Mouse (Mus musculus) heart, adult 2 months (tissue): ENCODE measurements around the gene Rin3. TPM values are rescaled to one million over a fixed set of nuclear protein-coding genes. Genes with fewer than 3 reads are reported as not detected.
A peak's percentile ranks its signal among the peaks of the same experiment; 100 is the strongest.

Experiments used
- DNase-seq, 2 experiments: peaks; one replicate each; pipeline ENCODE4 v3.0.0; 2021
- H3K27ac ChIP-seq: fragments of 200-600 bp; 2 replicates; pipeline ENCODE4 v1.8.1; 2022
- H3K27me3 ChIP-seq: fragments of 200-500 bp; 2 replicates; pipeline ENCODE4 v1.6.1; 2012; ENCODE audit warnings: mild to moderate bottlenecking, low read length, inconsistent platforms, mixed read lengths; ENCODE audit not compliant: control insufficient read depth, insufficient read depth
- H3K36me3 ChIP-seq: fragments of 200-500 bp; 2 replicates; pipeline ENCODE4 v1.6.1; 2012; ENCODE audit warnings: low read length, inconsistent platforms; ENCODE audit not compliant: control insufficient read depth, insufficient read depth
- H3K4me1 ChIP-seq: fragments of 200-500 bp; 2 replicates; pipeline ENCODE4 v1.6.1; 2011; ENCODE audit warnings: low read length; ENCODE audit not compliant: control insufficient read depth, insufficient read depth
- H3K4me3 ChIP-seq: fragments of 200-600 bp; 2 replicates; pipeline ENCODE4 v1.8.1; 2022
- H3K79me2 ChIP-seq: fragments of 200-500 bp; replicated peaks from 2 replicates; pipeline ENCODE4 v1.6.1; 2012; ENCODE audit warnings: mild to moderate bottlenecking, inconsistent platforms, low read length, moderate library complexity, mixed read lengths; ENCODE audit not compliant: control insufficient read depth, insufficient read depth
- H3K9ac ChIP-seq: fragments of 200-500 bp; 2 replicates; pipeline ENCODE4 v1.6.1; 2012; ENCODE audit warnings: low read depth, mild to moderate bottlenecking, control low read depth, inconsistent platforms, low read length, mixed read lengths
- CTCF ChIP-seq: fragments of 200-600 bp; IDR thresholded peaks from 2 replicates; pipeline ENCODE4 v1.8.1; 2022; ENCODE audit warnings: antibody characterized with exemption, mild to moderate bottlenecking, moderate library complexity
- EP300 ChIP-seq: fragments of 200-500 bp; IDR thresholded peaks from 2 replicates; pipeline ENCODE4 v1.6.1; 2011; ENCODE audit warnings: low read depth, low read length, control low read depth; ENCODE audit not compliant: insufficient read depth
- POLR2A ChIP-seq: fragments of 200-500 bp; IDR thresholded peaks from 2 replicates; pipeline ENCODE4 v1.6.1; 2011; ENCODE audit warnings: mild to moderate bottlenecking, low read depth, low read length, control low read depth; ENCODE audit not compliant: insufficient read depth
- WGBS: fragments of 180-500 bp; shearing (Covaris S2); methylation state at CpG from one replicate; pipeline ENCODE4 v1.1.7; 2018; 5-methylcytosine and 5-hydroxymethylcytosine counted together
- intact Hi-C: fragments of 180-260 bp; cut with DNase I; formaldehyde crosslinking; loops from one replicate; pipeline ENCODE4 v1.15.1; 2025
- polyA plus RNA-seq: library from polyadenylated mRNA; depleted of rRNA; stranded (reverse); fragments of >200 nt; gene quantifications from 2 replicates; pipeline ENCODE4 v1.2.3, GENCODE M21; 2012
- total RNA-seq, 2 experiments: library from RNA; stranded (reverse); gene quantifications; 2 replicates each; pipeline ENCODE4 v1.2.3; 2021

Gene Rin3
- total and polyA plus RNA-seq, 3 experiments = 10.3 to 25.3 (median 14.7) TPM

DNA sequence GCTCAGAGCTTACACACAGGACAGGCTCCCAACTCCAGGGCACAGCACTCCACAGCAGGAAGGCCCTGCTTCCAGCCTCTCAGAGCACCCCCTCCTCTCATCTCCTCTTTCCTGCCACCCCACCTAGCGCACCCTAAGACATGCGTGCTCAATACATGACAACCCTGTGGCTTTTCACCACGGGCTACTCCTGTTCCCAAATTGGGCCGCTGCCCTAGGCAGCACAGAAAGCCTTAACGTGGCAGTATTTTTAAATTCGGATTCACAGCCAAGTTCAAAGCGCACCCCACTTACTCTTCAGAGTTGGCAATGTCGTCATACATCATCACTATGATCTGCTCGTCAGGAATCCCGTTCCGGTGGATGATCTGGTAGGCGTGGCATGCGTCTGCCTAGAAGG, 130.3 kb downstream of the Rin3 start:
- TF ChIP-seq EP300 (no peak), CTCF (no peak), POLR2A (no peak)
- H3K4me3 ChIP-seq = no peak overlapping the region
- H3K27me3 ChIP-seq = no peaks in the 10 kb centered on the region
- DNase-seq = peak in 1 of 2 experiments; percentile 15
- peaks cover 5% of the 10 kb centered on the region for H3K36me3 ChIP-seq
- H3K79me2 ChIP-seq = no peaks in the 10 kb centered on the region
- WGBS = 63% methylated on average over 13 of the region's 13 CpGs
- peaks cover 8% of the 10 kb centered on the region for H3K4me1 ChIP-seq
- intact Hi-C loops = loop anchor here (10.0 kb wide), 1 partner anchor 172 kb away; no protein-coding TSS in a partner anchor
- no peak overlapping the region for H3K9ac ChIP-seq
- H3K27ac ChIP-seq = no peak overlapping the region

GRCm38 (mm10) chr12:102414686-102415085, 131.8 kb downstream of the Rin3 start:
- Histone ChIP-seq H3K4me3 (no peak overlapping the region), H3K4me1 (peaks cover 8% of the 10 kb centered on the region), H3K27me3 (no peaks in the 10 kb centered on the region), H3K36me3 (peaks cover 5% of the 10 kb centered on the region), H3K9ac (no peak overlapping the region), H3K79me2 (no peaks in the 10 kb centered on the region), H3K27ac (no peak overlapping the region)
- no peak for TF ChIP-seq EP300
- TF ChIP-seq POLR2A = no peak
- no peak for TF ChIP-seq CTCF
- intact Hi-C loops = loop anchor here (5.0 to 10.0 kb wide), 2 partner anchors 38 to 170 kb away; no protein-coding TSS in a partner anchor
- WGBS = 87% methylated on average over 6 of the region's 6 CpGs
- DNase-seq = peak in 1 of 2 experiments; percentile 14

DNA sequence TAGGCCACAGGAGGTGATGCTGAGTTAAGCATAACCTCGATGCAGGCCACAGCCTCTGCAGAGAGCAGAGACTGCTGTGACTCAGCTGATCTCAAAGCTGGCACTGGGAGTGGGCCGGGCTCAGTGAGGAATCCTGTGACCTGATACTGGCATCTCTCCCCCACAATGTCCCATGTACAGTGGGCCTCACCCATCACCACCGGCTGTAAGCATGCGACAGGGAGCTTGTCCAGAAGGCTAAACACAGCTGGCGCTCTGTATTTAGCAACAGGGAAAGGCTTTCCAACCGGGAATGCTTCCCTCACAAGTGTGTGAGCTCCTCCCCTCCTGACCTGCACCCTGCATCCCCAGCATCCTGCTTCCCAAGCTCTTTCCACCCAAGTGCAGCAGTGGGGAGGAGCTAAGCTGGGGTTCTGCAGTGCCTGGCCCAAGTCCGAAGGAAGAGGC, 133.6 kb downstream of the Rin3 start:
- WGBS = 14% methylated on average over 7 of the region's 7 CpGs
- Histone ChIP-seq H3K27ac (peak overlapping the region; percentile 72), H3K4me1 (peaks cover 11% of the 10 kb centered on the region), H3K79me2 (no peaks in the 10 kb centered on the region), H3K9ac (no peak overlapping the region), H3K36me3 (peaks cover 5% of the 10 kb centered on the region), H3K27me3 (no peaks in the 10 kb centered on the region), H3K4me3 (no peak overlapping the region)
- intact Hi-C loops = loop anchor here (5.0 to 10.0 kb wide), 2 partner anchors 36 to 168 kb away; no protein-coding TSS in a partner anchor
- TF ChIP-seq CTCF (no peak; the same call in 1 of the 2 replicates), POLR2A (0 out of 2 replicates have a peak, but pooled peaks have one; percentile 19), EP300 (peak; percentile 99)
- DNase-seq = peak; percentile 66 to 82

DNA sequence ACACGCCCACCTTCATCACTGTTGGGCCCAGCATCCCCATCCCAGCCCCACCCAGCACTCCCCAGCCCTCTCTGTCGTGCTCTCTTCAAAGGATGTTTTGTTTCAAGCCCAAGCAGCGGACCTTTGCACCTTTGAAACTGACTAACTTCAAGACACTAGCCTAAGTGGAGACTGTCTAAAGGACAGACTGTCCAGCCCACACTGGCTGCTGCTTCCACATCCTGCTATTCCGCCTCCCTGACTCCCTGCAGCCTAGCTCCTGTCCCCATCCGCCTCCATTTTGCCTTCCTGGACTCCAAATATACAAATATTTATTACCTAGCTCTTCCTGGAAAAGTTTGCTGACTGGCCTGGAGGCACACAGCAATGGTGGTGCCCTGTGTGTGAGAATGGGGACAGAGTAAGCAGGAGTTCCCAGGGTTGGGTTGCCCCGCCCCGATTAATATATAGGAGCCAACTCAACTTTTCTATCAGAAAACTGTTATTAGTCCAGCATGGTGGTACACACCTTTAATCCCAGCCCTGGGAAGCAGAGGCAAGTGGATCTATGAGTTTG, 134.2 kb downstream of the Rin3 start:
- no peak overlapping the region for H3K9ac ChIP-seq
- 80% methylated on average over 7 of the region's 7 CpGs for WGBS
- peaks cover 5% of the 10 kb centered on the region for H3K36me3 ChIP-seq
- no peaks in the 10 kb centered on the region for H3K79me2 ChIP-seq
- peak overlapping the region; percentile 72 for H3K27ac ChIP-seq
- peak in 1 of 2 experiments; percentile 19 for DNase-seq
- peaks cover 14% of the 10 kb centered on the region for H3K4me1 ChIP-seq
- H3K27me3 ChIP-seq = no peaks in the 10 kb centered on the region
- TF ChIP-seq EP300 (no peak), POLR2A (no peak)
- H3K4me3 ChIP-seq = no peak overlapping the region
- intact Hi-C loops = loop anchor here (5.0 to 10.0 kb wide), 2 partner anchors 35 to 168 kb away; no protein-coding TSS in a partner anchor

- DNase-seq = peak in 1 of 2 experiments; percentile 24
- TF ChIP-seq EP300 (no peak), POLR2A (no peak), CTCF (no peak)
- Histone ChIP-seq H3K36me3 (peaks cover 5% of the 10 kb centered on the region), H3K9ac (no peak overlapping the region), H3K27me3 (no peaks in the 10 kb centered on the region), H3K4me1 (peaks cover 14% of the 10 kb centered on the region), H3K4me3 (no peak overlapping the region), H3K79me2 (no peaks in the 10 kb centered on the region), H3K27ac (peak overlapping the region; percentile 72)
- 81% methylated on average over 6 of the region's 6 CpGs for WGBS
- intact Hi-C loops = loop anchor here (1.0 to 10.0 kb wide), 3 partner anchors 23 to 167 kb away; no protein-coding TSS in a partner anchor
Measured at GRCm38 (mm10) chr12:102417701-102418100, 134.9 kb downstream of the Rin3 start.

DNA sequence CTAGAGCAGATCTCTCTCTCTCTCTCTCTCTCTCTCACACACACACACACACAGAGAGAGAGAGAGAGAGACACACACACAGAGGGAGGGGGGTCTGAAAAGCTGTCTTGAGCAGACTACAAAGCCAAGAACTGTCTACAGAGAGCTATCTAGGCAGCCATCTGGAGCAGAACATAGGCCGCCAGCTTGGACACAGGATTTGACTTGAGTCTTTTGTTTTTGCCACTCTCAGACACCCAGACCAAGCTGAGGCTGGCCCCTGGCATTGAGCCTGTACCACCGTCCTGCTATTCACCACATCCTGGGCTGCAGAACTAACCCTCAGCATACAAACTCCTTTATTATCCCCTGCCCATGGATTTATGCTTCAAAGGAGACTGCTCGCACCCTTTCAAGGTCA, 136.7 kb downstream of the Rin3 start:
- peaks cover 5% of the 10 kb centered on the region for H3K36me3 ChIP-seq
- no peak for DNase-seq
- TF ChIP-seq POLR2A (no peak), EP300 (no peak), CTCF (no peak)
- H3K27ac ChIP-seq = peak overlapping the region; percentile 18; the same call in 1 of the 2 replicates
- H3K4me3 ChIP-seq = no peak overlapping the region
- intact Hi-C loops = loop anchor here (5.0 to 10.0 kb wide), 2 partner anchors 33 to 165 kb away; no protein-coding TSS in a partner anchor
- H3K27me3 ChIP-seq = no peaks in the 10 kb centered on the region
- H3K79me2 ChIP-seq = no peaks in the 10 kb centered on the region
- H3K9ac ChIP-seq = no peak overlapping the region
- 72% methylated on average over 3 of the region's 3 CpGs for WGBS
- peaks cover 16% of the 10 kb centered on the region for H3K4me1 ChIP-seq
